In genomic region chr1:56964493-56964892, GRCm38 (mm10) we compare ENCODE assay signal across 20 mouse cellular contexts.
"Had no signal": no experiment of that assay in that cellular context is flagged by ENCODE, and none has a peak within 500 bp of the region (broad histone marks: within the 10 kb centered on the region; RNA-seq: fewer than 3 reads in every experiment).

No protein-coding gene starts in this region.

- H3K9me3 ChIP-seq: limb, embryonic 12.5 days; limb, embryonic 15.5 days; midbrain, embryonic 13.5 days had no signal

- H3K4me3 ChIP-seq: layer of hippocampus, adult 2 months; limb, embryonic 12.5 days; limb, embryonic 15.5 days; midbrain, embryonic 13.5 days had no signal

- H3K27ac ChIP-seq: kidney, postnatal 0 days; layer of hippocampus, adult 2 months; limb, embryonic 12.5 days; limb, embryonic 15.5 days; liver, embryonic 14.5 days; macrophage; midbrain, embryonic 13.5 days; stomach, postnatal 0 days had no signal

- H3K9ac ChIP-seq: limb, embryonic 12.5 days; limb, embryonic 15.5 days; liver, embryonic 14.5 days; liver, postnatal 0 days; lung, embryonic 14.5 days; midbrain, embryonic 13.5 days had no signal

- H3K36me3 ChIP-seq: limb, embryonic 12.5 days; limb, embryonic 15.5 days; midbrain, embryonic 13.5 days had no signal

- ATAC-seq: liver, postnatal 0 days; lung, postnatal 0 days; midbrain, embryonic 13.5 days had no signal

- DNase-seq: kidney, postnatal 25 days; layer of hippocampus, adult 9-11 months; left cerebral cortex, postnatal 4 days; liver, postnatal 0 days; lung, embryonic 14.5 days; retina, postnatal 1 day; right cerebral cortex, postnatal 4 days; thymus, adult 2 months; thymus, postnatal 14 days; thymus, postnatal 4 days had no signal

- H3K4me2 ChIP-seq: limb, embryonic 12.5 days; limb, embryonic 15.5 days; liver, embryonic 11.5 days; lung, embryonic 14.5 days; midbrain, embryonic 13.5 days had no signal
